Mouse (Mus musculus) right cerebral cortex, postnatal 36 days (tissue): ENCODE data around the gene Usp4.
"Not testable (repeated sequence)": the region's sequence is repeated elsewhere in the genome, so short reads cannot be mapped to it uniquely, and the experiment has no call there.

Source experiments
- DNase-seq, 2 experiments: peaks; one replicate each; pipeline ENCODE4 v3.0.0; 2022; ENCODE audit warnings: low spot score in 2 of 2, mixed read lengths in 1 of 2

Usp4 gene

GRCm38 (mm10) chr9:108347540-108348289 is at the start of gene Usp4:
Gene Usp4, plus strand, starts transcription at chr9:108347853.
- DNase-seq: peak; percentile 85 to 86

- no peak for DNase-seq
Observed at GRCm38 (mm10) chr9:108301853-108302252, 45.8 kb upstream of the Usp4 start.

GRCm38 (mm10) chr9:108304716-108305115 is 42.9 kb upstream of the Usp4 start:
- no peak for DNase-seq

GRCm38 (mm10) chr9:108305170-108305569 is 42.5 kb upstream of the Usp4 start:
- no peak for DNase-seq

- peak; percentile 100 for DNase-seq
Observed at GRCm38 (mm10) chr9:108305629-108306520, 41.8 kb upstream of the Usp4 start, which contains the start of the genes Rhoa and Tcta. Gene Rhoa, plus strand, starts transcription at chr9:108306129. Gene Tcta, minus strand, starts transcription at chr9:108306160.

GRCm38 (mm10) chr9:108306571-108306980 is 41.1 kb upstream of the Usp4 start:
- DNase-seq: peak in 1 of 2 experiments; percentile 41

GRCm38 (mm10) chr9:108307021-108307807 is 40.4 kb upstream of the Usp4 start:
- no peak for DNase-seq

- no peak for DNase-seq
Observed at GRCm38 (mm10) chr9:108308141-108308540, 39.5 kb upstream of the Usp4 start.

- DNase-seq: no peak
Observed at GRCm38 (mm10) chr9:108317572-108317971, 30.1 kb upstream of the Usp4 start.

- no peak for DNase-seq
Observed at GRCm38 (mm10) chr9:108318462-108318861, 29.2 kb upstream of the Usp4 start.

- not testable (repeated sequence) for DNase-seq
Observed at GRCm38 (mm10) chr9:108322054-108322453, 25.6 kb upstream of the Usp4 start.

GRCm38 (mm10) chr9:108324784-108325183 is 22.9 kb upstream of the Usp4 start:
- DNase-seq: no peak

GRCm38 (mm10) chr9:108325811-108326210 is 21.8 kb upstream of the Usp4 start:
- DNase-seq: no peak

- DNase-seq: no peak
Observed at GRCm38 (mm10) chr9:108337848-108338550, 9.7 kb upstream of the Usp4 start.

- no peak for DNase-seq
Observed at GRCm38 (mm10) chr9:108338551-108338885, 9.1 kb upstream of the Usp4 start.

- peak; percentile 78 to 80 for DNase-seq
Observed at GRCm38 (mm10) chr9:108338886-108339781, 8.5 kb upstream of the Usp4 start, which contains the start of gene Gpx1. Gene Gpx1, plus strand, starts transcription at chr9:108338903.

- DNase-seq: no peak
Observed at GRCm38 (mm10) chr9:108339886-108340257, 7.8 kb upstream of the Usp4 start.

- no peak for DNase-seq
Observed at GRCm38 (mm10) chr9:108340258-108341138, 7.2 kb upstream of the Usp4 start.

GRCm38 (mm10) chr9:108341139-108341475 is 6.5 kb upstream of the Usp4 start:
- no peak for DNase-seq
